Mouse (Mus musculus) left cerebral cortex, postnatal 10 days (tissue): ENCODE results near the gene Kcnrg. TPM values are rescaled to one million over a fixed set of nuclear protein-coding genes. Genes with fewer than 3 reads are reported as not detected.

ENCODE experiments used
- DNase-seq, 2 experiments: peaks; one replicate each; pipeline ENCODE4 v3.0.0; 2021 to 2022; ENCODE audit warnings: low spot score in 2 of 2, mixed read lengths in 1 of 2; ENCODE audit errors: extremely low spot score in 1 of 2
- intact Hi-C: fragments of 180-260 bp; cut with DNase I; formaldehyde crosslinking; loops from one replicate; pipeline ENCODE4 v1.15.1; 2025
- microRNA-seq: library from miRNA; unstranded; fragments of <30 nt; microRNA quantifications from one replicate; pipeline ENCODE4 v1.2.0, GENCODE M21; 2022
- total RNA-seq, 2 experiments: library from RNA; stranded (reverse); gene quantifications; 2 replicates each; pipeline ENCODE4 v1.2.3; 2021

The Kcnrg gene
- total RNA-seq, 2 experiments from 2014 or later, result 1.2 to 1.5 TPM

DNA sequence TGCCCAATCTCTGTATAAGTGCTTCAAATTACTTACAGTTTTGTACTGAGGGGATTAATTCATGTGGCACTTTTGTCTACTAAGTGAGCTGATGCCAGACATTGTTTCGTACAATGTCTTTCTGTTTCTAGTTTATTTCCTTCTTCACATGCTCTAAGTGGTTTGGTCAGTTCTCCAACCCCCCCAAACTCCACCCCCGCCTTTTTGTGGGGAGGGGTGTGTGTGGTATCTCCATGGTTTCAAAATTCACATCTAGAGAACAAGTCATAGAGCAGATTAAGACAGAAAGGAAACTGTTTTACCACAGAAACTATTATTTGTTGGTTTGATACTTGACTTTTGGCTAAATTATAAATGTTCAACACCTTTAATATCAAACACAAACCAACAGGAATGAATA is 13.1 kb downstream of the Kcnrg start:
- DNase-seq, result no peak
- intact Hi-C loops, result no loop called here

DNA sequence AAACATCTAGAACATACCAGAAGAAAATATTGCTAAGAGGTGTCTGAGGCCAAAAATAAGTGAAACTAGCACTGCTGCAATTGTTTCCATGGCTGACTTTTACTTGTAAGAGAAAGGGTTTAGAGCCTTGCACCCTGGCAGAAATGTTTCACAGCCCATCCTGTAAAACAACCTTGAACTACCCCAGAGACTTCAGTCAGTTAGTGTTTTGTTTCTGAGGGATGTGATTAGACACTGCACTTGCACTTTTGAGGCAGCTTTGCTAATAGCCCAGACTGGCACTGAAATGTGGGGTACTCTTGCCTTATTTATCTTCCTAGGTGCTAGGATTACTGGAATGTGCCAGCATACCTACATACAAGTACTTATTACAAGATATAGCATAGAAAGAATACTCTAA is 28.7 kb downstream of the Kcnrg start:
- no peak for DNase-seq
- intact Hi-C loops, result no loop called here

DNA sequence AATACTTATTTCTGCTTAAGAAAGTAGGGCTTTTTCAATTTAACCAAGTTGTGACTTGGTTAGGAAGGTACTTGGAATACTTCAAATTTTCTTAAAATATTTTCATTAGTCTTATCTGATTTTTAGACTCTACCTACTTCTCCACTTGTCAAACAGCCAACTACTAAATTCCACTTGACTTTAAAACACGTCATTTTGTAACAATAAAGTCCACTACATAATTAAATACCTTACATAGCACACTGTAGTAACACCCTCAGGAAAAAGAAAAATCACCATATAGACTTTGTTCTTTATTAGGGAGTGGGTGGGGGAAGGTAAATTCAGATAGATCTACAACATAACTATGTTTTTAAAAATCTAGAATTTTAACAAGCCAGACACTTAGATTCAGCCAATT is 35.4 kb downstream of the Kcnrg start:
- intact Hi-C loops, result no loop called here
- DNase-seq, result no peak

DNA sequence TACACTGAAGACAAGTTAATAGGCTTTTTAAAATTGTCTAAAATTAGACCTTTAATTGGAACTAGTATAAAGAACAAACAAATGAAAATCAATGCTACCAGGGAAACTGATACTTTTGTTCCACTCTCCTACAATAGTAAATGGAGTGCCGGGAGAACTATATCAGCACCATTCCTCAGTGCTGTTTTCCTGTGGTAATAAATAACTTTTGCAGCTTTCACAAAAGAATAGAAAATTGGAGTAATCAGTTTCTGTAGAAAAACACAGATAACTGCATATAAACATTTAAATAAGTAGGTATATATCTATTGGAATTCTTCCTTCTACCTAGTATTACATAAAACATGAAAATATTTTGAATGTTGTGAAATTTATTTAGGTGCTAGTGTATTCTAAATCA is 38.3 kb downstream of the Kcnrg start:
- DNase-seq, result no peak
- intact Hi-C loops, result loop anchor here (5.0 kb wide), 1 partner anchor 88 kb away; the partner anchor contains the start of gene Spryd7

DNA sequence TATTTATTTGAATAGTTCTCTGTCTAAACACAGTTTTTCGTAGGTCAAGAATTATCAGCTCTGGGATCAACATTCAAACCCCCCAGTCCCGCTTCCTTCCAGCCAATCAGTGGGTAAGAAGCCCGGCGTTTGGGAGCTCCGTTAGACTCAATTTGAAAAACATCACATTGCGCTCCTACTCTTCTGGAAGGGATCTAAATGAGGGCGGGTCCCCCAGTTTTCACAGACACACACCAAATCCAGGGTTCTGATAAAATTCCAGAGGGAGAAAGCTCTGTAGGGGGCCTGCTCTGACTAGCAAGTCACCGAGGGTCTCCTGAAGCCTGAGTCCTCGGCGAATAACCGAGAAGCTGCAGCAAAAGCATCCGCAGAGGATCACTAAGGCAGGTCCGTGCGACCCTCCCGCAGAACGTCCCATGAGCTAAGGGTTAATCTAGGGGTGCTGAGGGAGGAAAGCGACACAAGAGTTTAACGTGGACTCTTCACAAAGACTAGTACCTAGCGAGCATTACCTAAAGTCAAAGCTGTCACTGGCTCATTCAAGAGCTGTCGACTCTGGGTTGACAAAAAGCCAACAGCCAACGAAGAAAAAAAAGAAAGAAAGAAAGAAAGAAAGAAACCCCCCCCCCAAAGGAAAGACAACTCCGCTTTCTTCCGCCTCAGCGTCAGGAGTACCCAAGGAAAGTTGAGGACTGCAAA is 40.1 kb downstream of the Kcnrg start:
- peak; percentile 13 to 43 for DNase-seq
- intact Hi-C loops, result loop anchor here (5.0 kb wide), 1 partner anchor 90 kb away; the partner anchor contains the start of gene Spryd7

DNA sequence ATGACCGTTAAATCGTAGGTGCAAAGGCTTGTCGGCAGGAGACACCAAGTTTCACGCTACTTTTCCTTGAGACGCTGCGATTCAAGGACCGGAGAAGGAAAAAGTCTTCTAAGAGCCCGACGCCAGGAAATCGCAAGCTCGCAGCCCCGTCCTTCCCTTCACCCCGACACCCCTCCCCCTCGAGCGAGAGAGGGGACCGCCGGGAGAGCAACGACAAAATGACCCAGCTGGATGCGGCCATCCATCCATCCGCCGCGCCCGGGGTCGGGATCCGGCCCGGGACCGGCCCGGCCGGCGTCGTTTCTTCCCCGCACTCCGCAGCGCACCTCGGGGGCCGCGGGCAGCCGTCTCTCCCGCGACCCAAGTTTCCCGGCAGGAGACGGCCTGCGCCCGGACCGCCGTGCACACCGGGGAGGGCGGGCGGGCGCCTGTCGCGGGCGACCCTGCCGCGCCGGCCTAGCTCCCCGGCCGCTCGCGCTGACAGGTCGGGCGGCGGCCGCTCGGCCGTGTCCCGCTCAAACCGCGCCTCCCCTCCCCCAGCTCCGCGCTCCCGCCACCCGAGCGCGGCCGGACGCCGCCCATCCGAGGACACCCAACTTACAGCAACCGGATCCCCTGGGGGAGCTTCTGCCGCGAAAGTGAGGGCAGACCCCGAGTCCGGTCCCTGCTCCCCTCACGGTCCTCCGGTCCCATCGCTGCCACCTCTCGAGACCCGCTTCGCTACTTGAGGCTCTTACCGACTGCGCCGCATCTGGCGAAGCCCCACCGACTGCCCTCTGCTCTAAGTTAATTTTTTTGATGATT is 40.8 kb downstream of the Kcnrg start:
- peak in 1 of 2 experiments; percentile 69 for DNase-seq
- intact Hi-C loops, result loop anchor here (1.0 to 5.0 kb wide), 2 partner anchors 35 to 91 kb away; partner anchors contain the start of gene Spryd7

DNA sequence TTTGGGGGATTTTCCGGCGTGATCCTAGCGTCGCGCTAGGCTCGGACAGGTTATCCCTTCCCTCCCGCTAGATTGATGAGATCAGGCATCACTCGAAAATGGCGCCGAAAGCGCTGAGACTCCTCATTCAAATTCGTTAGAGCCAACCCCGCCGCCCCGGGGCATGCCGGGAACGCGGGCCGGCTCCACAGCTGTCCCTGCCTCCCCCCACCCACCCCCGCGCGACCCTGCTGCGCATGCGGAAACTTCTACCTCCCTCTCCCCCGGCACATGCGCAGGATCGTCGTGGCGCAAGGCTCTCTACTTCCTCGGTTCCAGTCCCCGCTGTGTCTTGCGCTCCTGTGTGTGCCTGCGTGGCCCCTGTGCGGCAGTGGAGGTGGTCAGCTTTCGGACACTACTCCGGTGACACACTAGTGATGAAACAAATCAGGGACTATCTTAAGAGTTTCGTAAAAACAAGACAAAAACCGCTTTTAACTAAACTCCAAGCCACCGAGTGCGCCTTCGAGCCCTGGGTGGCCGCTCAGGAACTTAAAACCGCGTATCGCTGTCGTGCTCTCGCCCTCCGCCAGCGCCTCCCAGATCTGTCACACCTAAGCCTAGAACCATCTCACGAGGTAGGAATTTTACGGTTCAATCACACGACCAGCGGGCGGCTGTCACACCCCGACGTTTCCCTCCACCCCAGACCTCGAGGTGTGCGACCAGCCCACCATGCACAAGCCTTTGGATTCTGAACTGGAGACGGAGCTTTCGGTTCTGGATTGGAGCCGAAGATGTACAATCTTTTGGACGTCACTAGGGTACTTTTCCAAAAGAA is 41.6 kb downstream of the Kcnrg start:
- DNase-seq, result peak; percentile 95 to 98
- intact Hi-C loops, result loop anchor here (1.0 to 5.0 kb wide), 2 partner anchors 34 to 92 kb away; partner anchors contain the start of gene Spryd7

DNA sequence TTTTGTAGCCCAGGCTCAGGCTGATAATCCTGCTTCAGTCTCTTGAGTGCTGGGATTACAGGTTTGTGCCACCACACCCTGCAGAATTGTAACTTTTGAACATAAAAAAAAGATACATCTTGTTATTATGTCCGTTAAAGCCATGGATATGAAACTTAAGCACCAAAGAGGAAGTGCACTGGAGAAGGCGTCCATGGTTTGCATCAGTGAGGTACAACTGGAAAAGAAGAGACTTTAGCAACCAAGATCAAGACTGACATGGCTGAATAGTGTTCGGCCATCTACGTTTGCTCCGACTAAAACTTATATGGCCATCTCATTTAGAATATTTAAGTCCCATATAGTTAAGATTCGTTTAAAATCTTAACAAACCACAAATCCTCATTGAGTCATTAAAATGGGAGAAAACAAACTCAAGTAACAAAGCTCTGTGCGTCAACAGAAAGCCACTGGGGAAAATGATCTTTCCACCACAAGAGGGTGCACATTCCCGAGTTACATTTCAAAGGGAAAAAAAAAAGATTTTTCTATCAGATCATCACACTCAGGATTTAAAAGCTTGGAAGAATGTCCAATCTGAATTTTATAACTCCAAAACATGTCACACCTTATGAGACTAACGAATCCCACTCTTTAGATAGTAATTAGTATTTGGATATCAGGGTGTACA is 43.2 kb downstream of the Kcnrg start:
- peak; percentile 32 to 48 for DNase-seq
- intact Hi-C loops, result loop anchor here (5.0 to 10.0 kb wide), 3 partner anchors 384 to 807 kb away; partner anchors contain the start of gene Gucy1b2

DNA sequence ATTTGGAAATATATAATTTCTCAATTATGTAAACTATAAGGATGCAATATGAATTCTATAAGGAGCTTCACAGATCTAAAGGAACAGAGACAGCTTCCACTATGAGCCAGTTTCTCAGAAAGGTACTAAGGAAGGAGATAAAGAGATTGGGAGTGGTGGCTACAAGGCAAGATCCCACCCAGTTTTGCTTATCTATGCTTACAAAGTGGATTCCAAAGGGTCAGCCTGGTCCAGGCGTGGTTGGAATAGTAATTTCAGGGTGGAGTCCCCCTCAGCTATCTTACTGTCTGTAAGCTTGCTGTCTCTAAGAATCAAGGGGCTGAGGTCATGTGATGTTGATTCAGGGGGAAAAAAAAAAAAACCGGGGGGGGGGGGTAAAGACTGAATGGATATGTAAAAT is 49.2 kb downstream of the Kcnrg start:
- no peak for DNase-seq
- intact Hi-C loops, result loop anchor here (10.0 kb wide), 1 partner anchor 378 kb away; no protein-coding TSS in a partner anchor

DNA sequence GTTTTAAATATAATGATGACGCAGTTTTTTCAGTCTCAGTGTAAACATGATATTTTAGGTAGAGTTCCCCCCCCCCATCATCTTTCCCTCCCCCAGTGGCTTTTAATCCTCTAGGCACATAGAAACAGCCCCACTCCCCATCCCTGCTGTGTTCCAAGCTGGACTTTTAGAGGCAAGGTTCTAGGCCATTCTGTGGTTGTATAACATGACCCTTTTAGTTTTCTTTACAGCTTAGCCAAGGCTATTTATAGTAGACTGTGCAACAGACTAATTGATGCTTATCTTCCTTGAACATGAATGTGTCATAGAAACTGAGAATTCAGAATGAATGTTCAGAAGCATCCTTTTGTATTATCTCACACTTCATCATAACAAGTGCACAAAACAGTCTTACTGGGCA is 54.2 kb downstream of the Kcnrg start:
- no peak for DNase-seq
- intact Hi-C loops, result no loop called here

DNA sequence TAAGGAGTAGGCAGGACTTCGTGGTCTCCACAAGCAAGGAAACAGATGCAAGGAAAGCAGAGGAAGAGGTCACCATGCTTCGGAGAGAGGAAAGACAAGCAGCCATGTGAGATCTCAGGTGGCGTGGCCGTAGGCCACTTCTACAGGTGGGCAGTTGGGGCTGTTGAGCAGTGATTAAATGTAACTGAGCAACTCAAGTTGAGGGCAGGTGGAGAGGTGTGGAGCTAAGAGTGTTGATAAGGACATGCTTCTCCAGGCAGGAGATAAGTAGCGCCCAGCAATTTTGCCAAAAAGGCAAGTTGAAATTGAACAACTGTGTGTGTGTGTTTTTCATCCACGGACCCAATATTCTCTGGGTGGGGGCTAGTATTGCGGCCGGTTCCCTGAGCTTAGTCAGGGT is 55.0 kb downstream of the Kcnrg start:
- no peak for DNase-seq
- intact Hi-C loops, result no loop called here

Small RNAs within 50 kb of the gene (microRNA-seq; reads per million reads assigned to microRNA genes)
- gene Mir15a (1,745 reads per million, percentile 83 among the genes with 10 or more reads in this experiment), gene Mir16-1 (475 reads per million, percentile 71 among the genes with 10 or more reads in this experiment)

Other genes with a start within 250 kb of the Kcnrg start
- gene Ebpl, start 247.0 kb upstream of the Kcnrg start, total RNA-seq, result 1 to 10 TPM; 5.4 to 6.4 TPM
- 10 to 100 TPM; 86.5 to 91.3 TPM for gene Kpna3, start 167.6 kb upstream of the Kcnrg start, total RNA-seq
- gene Spryd7, start 50.6 kb upstream of the Kcnrg start, total RNA-seq, result 10 to 100 TPM; 44.6 to 48.5 TPM
- gene Trim13, start 9.2 kb upstream of the Kcnrg start, total RNA-seq, result 10 to 100 TPM; 14.9 to 15.2 TPM